Mouse (Mus musculus) kidney, embryonic 15.5 days (tissue): ENCODE measurements around the gene Tnr. TPM values are rescaled to one million over a fixed set of nuclear protein-coding genes. Genes with fewer than 3 reads are reported as not detected.

ENCODE experiments used
- ATAC-seq: fragments of 200-750 bp; cut with Nextera tagmentation; replicated peaks from 2 replicates; pipeline ENCODE4 v1.8.0; 2017; ENCODE audit warnings: moderate TSS enrichment; ENCODE audit not compliant: low FRiP score
- H3K27ac ChIP-seq: fragments of 300-500 bp; sonication (generic); 2 replicates; pipeline ENCODE4 v1.5.1; 2015; ENCODE audit warnings: mild to moderate bottlenecking, inconsistent platforms
- H3K27me3 ChIP-seq: fragments of 300-500 bp; sonication (generic); 2 replicates; pipeline ENCODE4 v1.6.1; 2015; ENCODE audit warnings: inconsistent platforms
- H3K36me3 ChIP-seq: fragments of 300-500 bp; sonication (generic); 2 replicates; pipeline ENCODE4 v1.6.1; 2015; ENCODE audit warnings: inconsistent platforms
- H3K4me1 ChIP-seq: fragments of 300-500 bp; sonication (generic); 2 replicates; pipeline ENCODE4 v1.6.1; 2015; ENCODE audit warnings: inconsistent platforms
- H3K4me2 ChIP-seq: fragments of 300-500 bp; sonication (generic); 2 replicates; pipeline ENCODE4 v1.6.1; 2015; ENCODE audit warnings: moderate library complexity, mild to moderate bottlenecking, inconsistent platforms
- H3K4me3 ChIP-seq: fragments of 300-500 bp; sonication (generic); replicated peaks from 2 replicates; pipeline ENCODE4 v1.5.1; 2015; ENCODE audit warnings: mild to moderate bottlenecking, inconsistent platforms
- H3K9ac ChIP-seq: fragments of 300-500 bp; sonication (generic); 2 replicates; pipeline ENCODE4 v1.6.1; 2015; ENCODE audit warnings: mild to moderate bottlenecking, inconsistent platforms
- H3K9me3 ChIP-seq: fragments of 300-500 bp; sonication (generic); replicated peaks from 2 replicates; pipeline ENCODE4 v1.6.1; 2016; ENCODE audit warnings: inconsistent platforms
- WGBS: fragments of 180-500 bp; shearing (Covaris S2); methylation state at CpG from one replicate; pipeline ENCODE4 v1.1.7; 2015; ENCODE audit warnings: mixed read lengths; 5-methylcytosine and 5-hydroxymethylcytosine counted together
- polyA plus RNA-seq: library from polyadenylated mRNA; unstranded; fragments of >200 nt; fragmentation: Nextera tagmentation; extraction: Ambion mirVana; gene quantifications from 2 replicates; pipeline ENCODE4 v1.2.1, GENCODE M21; 2015

The Tnr gene
- polyA plus RNA-seq, 1 experiment from 2014 or later, result not detected

DNA sequence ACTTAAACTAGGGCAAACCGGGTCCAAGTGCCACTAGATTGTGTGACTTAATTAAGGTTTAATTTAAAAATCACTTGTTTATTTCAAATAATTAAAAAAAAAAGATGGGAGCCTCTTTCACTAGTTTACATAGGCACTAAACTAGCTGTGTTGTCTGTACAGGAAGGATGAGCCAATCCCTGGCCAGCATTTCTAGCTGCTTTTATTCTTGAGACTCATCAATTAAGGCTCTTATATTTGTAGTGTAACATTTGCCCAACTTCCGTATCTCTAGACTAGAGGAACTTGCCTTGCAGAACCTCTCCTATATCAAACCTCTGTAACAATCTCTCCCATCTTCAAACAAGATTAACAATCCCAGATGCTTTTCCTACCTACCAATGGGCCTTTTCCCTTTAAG is 47.3 kb downstream of the Tnr start:
- Histone ChIP-seq H3K4me2 (no peak overlapping the region), H3K4me1 (0 out of 2 replicates have a peak, but pooled peaks cover 4% of the 10 kb centered on the region), H3K9ac (no peak overlapping the region), H3K27me3 (no peaks in the 10 kb centered on the region), H3K4me3 (no peak overlapping the region), H3K27ac (no peak overlapping the region), H3K9me3 (no peaks in the 10 kb centered on the region), H3K36me3 (no peaks in the 10 kb centered on the region)
- ATAC-seq, result no peak
- 71% methylated on average over 2 of the region's 2 CpGs for WGBS

DNA sequence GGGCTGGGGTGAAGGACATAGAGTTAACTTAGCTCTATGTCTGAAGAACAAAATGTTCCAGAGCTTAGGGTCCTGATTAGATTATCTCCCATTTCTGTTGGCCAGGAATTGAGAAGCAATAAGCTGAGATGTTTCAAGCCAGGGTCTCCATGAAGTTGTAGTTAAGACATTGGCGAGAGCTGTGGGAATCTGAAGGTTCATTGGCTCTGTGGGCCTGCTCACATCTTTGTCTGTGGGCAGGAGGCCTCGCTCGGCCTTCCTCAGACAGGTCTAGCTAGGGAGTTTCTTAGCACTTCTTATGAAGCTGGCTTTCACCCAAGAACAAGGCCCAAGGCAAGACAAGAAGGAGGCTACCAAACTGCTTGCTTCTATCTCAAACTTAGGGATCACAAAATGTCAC is 48.4 kb downstream of the Tnr start:
- Histone ChIP-seq H3K4me3 (no peak overlapping the region), H3K9ac (no peak overlapping the region), H3K36me3 (no peaks in the 10 kb centered on the region), H3K27me3 (no peaks in the 10 kb centered on the region), H3K27ac (no peak overlapping the region), H3K4me2 (no peak overlapping the region), H3K9me3 (no peaks in the 10 kb centered on the region), H3K4me1 (0 out of 2 replicates have a peak, but pooled peaks cover 3% of the 10 kb centered on the region)
- WGBS, result 95% methylated on average over 3 of the region's 3 CpGs
- no peak for ATAC-seq

DNA sequence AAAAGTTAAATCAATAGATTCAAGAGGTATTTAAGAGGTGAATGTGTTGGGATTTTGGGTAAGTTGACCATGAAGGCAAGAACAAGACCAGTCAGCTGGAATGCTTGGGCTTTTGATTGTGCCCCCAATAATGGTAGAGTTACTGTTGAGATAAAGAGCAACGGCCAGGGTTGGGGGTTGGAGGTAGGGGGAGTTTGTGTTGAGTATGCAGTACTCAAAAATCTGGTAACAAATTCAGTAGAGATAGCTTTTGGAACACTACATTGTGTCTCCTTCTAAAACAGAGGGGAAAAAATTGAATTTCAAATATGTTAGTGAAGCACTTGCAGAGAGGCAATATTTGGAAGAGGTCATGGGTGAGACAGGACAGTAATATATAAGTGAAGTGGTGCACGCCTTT is 49.5 kb downstream of the Tnr start:
- H3K36me3 ChIP-seq, result no peaks in the 10 kb centered on the region
- H3K4me1 ChIP-seq, result no peaks in the 10 kb centered on the region
- 80% methylated on average over 2 of the region's 2 CpGs for WGBS
- no peak for ATAC-seq
- no peaks in the 10 kb centered on the region for H3K27me3 ChIP-seq
- H3K4me3 ChIP-seq, result no peak overlapping the region
- no peak overlapping the region for H3K27ac ChIP-seq
- no peak overlapping the region for H3K4me2 ChIP-seq
- H3K9ac ChIP-seq, result no peak overlapping the region
- H3K9me3 ChIP-seq, result no peaks in the 10 kb centered on the region

DNA sequence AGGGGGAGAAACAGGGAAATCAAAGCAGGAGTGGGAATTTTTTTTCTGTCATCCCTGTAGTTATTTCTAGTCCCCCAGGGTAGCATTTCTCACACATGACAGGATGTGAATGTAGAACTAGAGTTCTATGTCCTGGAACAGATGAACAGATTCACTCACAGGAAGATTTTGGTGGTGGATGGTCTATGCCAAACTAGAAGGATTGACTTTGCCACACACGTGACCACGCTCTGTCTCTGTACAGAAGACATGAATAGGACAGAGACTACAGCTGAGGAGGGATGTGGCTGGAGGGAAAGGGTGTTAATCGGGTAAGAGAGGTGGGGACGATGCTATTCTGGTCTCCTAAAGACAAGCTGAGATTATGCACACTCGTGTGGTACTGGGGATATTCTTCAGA is 51.1 kb downstream of the Tnr start:
- Histone ChIP-seq H3K27ac (no peak overlapping the region), H3K27me3 (no peaks in the 10 kb centered on the region), H3K36me3 (no peaks in the 10 kb centered on the region), H3K4me2 (no peak overlapping the region), H3K4me3 (no peak overlapping the region), H3K9ac (no peak overlapping the region), H3K9me3 (no peaks in the 10 kb centered on the region), H3K4me1 (no peaks in the 10 kb centered on the region)
- ATAC-seq, result no peak
- 83% methylated on average over 5 of the region's 5 CpGs for WGBS

DNA sequence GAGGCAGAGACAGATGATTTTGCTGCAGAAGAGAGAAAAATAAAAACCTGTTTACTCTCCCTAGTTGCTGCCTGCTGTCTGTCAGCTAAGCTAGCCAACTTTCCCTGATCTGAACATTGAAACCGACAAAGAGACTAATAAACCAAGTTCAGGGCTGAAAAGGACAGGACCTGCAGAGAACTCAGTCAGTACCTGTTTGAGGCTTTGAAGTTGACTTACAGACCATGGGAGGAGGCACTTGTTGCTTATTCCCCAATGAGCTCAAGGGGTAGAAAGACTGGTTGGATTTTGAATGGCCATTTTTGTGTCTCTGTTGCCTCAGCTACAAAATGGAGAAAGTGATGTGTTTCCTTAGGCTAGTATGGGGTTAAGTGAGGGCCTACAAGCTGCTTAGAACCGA is 52.7 kb downstream of the Tnr start:
- no peak overlapping the region for H3K27ac ChIP-seq
- H3K4me1 ChIP-seq, result peaks cover 6% of the 10 kb centered on the region; the same call in 1 of the 2 replicates
- no peak overlapping the region for H3K9ac ChIP-seq
- no peak for ATAC-seq
- H3K4me3 ChIP-seq, result no peak overlapping the region
- no peaks in the 10 kb centered on the region for H3K27me3 ChIP-seq
- no peaks in the 10 kb centered on the region for H3K36me3 ChIP-seq
- 57% methylated on average over 2 of the region's 2 CpGs for WGBS
- no peaks in the 10 kb centered on the region for H3K9me3 ChIP-seq
- H3K4me2 ChIP-seq, result no peak overlapping the region

DNA sequence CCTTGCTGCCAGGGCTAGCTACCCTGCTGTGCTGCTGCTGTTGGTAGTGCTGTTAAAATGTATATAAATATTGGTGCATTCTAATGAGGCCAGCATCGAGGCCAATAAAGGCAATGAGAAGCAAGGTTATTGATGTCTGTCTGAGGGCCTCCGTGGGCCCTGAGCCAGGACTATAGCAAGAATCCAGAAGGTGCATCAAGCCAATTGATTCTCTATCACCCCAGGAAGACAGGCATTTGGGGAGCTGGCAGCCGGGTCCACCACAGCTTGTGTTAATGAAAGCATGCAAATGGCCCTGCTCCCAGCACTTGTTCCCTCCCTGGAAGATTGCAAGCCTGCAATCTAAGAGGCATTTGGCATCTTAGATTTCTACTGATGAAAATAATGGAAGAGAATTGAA is 54.8 kb downstream of the Tnr start:
- no peak for ATAC-seq
- Histone ChIP-seq H3K9ac (no peak overlapping the region), H3K4me2 (no peak overlapping the region), H3K27ac (no peak overlapping the region), H3K4me1 (peaks cover 6% of the 10 kb centered on the region; the same call in 1 of the 2 replicates), H3K36me3 (no peaks in the 10 kb centered on the region), H3K27me3 (no peaks in the 10 kb centered on the region), H3K9me3 (no peaks in the 10 kb centered on the region), H3K4me3 (no peak overlapping the region)
- 42% methylated on average over 3 of the region's 3 CpGs for WGBS

DNA sequence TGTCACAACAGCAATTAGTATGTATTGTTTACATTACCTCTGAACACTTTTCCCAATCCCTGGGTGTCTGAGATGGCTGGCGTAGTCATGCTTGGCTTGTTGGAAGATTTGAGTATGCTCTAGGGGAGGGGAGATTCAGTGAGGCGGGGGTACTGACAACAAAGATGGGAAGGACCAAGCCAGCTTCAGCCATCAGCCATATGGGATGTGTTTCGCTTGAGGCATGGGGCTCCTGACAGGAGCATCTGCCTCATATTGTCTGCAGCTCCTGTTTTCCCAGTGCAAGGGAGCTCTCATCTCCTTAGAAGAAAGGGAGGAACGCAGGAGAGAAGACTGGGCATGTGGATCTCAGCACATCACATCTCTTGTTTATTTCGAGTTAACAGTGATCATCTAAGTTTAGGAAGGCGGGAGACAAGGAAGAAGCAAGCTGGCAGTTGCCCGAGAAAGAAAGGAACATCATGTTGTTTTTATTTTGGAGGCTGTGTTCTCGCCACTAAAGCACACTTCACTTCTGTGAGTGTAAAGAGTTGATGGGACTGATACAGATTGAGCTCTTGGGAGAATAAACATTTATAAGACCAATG is 56.9 kb downstream of the Tnr start:
- Histone ChIP-seq H3K4me3 (no peak overlapping the region), H3K36me3 (no peaks in the 10 kb centered on the region), H3K27me3 (no peaks in the 10 kb centered on the region), H3K9ac (no peak overlapping the region), H3K9me3 (no peaks in the 10 kb centered on the region), H3K4me1 (peaks cover 6% of the 10 kb centered on the region; the same call in 1 of the 2 replicates), H3K4me2 (no peak overlapping the region), H3K27ac (no peak overlapping the region)
- 53% methylated on average over 8 of the region's 8 CpGs for WGBS
- no peak for ATAC-seq

DNA sequence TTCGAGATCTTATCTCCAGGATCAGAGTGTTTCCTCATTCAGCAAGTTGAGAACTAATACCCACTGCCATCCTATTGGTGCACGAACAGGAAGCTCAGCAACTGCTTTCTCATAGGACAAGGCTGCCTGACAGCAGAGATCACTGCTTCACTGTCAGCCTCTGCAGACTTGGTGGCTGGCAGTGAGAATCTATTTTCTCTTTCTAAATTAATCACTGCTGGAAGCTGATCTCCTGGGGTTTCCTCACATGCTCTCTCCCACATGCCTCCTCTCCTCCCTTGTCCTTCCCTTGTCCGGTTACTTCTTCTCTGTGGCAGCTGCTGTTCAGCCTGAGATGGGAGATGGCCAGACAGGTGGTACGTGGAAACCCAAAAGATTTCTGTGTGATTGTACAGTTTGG is 60.3 kb downstream of the Tnr start:
- Histone ChIP-seq H3K27me3 (no peaks in the 10 kb centered on the region), H3K4me3 (no peak overlapping the region), H3K9me3 (no peaks in the 10 kb centered on the region), H3K9ac (no peak overlapping the region), H3K27ac (no peak overlapping the region), H3K4me1 (peaks cover 6% of the 10 kb centered on the region; the same call in 1 of the 2 replicates), H3K36me3 (no peaks in the 10 kb centered on the region), H3K4me2 (no peak overlapping the region)
- 57% methylated on average over 4 of the region's 4 CpGs for WGBS
- ATAC-seq, result no peak

DNA sequence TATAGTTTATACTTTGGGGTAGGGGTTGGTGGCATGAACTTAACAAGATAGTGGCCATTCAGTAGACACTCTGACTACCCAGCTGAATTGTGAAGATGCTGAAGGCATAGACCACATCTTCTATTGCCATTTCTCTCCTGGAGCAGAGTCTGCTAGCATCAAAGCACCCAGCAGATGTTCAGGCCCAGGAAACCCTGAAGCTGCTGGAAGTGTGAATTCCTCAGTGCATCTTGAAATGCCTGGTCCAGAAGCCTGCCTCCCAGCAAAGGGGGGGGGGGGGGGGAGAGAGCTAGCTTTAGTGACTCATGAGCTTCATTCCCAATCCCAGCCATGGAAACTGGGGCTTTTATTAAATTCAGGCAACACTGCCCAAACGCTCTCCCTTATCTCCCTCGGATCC is 65.2 kb downstream of the Tnr start:
- ATAC-seq, result no peak
- Histone ChIP-seq H3K27ac (no peak overlapping the region), H3K9ac (no peak overlapping the region), H3K9me3 (no peaks in the 10 kb centered on the region), H3K4me2 (no peak overlapping the region), H3K4me3 (no peak overlapping the region), H3K36me3 (no peaks in the 10 kb centered on the region), H3K4me1 (no peaks in the 10 kb centered on the region), H3K27me3 (no peaks in the 10 kb centered on the region)
- WGBS, result 84% methylated on average over 2 of the region's 2 CpGs

DNA sequence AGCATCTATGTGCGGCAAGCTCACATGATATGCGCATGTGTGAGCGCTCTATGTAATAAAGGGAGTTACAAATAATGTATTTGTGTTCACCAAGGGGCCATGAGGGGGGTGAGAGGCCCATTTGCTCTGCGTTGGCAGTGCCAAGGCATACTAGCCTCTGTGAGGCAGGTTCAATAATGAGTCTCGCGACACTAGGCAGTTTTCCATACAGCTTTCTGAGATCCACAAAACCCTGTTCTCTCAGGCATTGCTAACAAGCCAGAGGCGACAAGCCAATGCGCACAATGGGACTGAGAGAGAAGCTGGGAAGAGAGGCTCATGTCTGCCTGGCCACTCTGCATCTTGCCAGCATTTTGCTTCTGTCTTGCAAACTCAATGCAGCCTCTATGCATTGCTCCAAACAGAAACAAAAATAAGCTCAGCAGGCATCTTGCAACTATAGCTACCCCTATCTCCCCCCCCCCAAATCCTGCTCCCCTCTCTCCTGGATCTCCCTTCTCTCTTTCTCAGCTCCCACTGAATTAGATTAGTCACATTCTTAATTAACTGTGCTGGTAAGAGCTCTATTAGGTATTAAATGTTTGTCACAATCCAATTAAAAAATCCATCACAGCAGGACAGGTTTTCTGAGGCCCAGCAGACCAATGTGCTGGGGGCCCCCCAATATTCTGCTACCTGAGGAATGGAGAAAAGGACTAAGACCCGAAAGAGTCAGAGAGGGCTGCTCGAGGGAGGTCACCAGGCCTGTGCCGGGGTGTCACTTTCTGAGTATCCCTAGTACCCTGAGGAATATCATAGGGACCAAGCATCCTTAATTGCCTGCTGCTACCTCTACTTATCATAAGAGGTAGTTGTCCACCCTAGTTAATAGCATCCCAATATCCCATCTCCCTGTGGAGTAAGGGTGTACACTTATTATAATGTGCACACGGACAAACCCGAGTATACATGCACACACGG is 70.8 kb downstream of the Tnr start:
- Histone ChIP-seq H3K4me3 (no peak overlapping the region), H3K4me1 (no peaks in the 10 kb centered on the region), H3K4me2 (no peak overlapping the region), H3K9me3 (no peaks in the 10 kb centered on the region), H3K27ac (no peak overlapping the region), H3K36me3 (no peaks in the 10 kb centered on the region), H3K27me3 (no peaks in the 10 kb centered on the region), H3K9ac (no peak overlapping the region)
- 88% methylated on average over 14 of the region's 14 CpGs for WGBS
- ATAC-seq, result no peak

DNA sequence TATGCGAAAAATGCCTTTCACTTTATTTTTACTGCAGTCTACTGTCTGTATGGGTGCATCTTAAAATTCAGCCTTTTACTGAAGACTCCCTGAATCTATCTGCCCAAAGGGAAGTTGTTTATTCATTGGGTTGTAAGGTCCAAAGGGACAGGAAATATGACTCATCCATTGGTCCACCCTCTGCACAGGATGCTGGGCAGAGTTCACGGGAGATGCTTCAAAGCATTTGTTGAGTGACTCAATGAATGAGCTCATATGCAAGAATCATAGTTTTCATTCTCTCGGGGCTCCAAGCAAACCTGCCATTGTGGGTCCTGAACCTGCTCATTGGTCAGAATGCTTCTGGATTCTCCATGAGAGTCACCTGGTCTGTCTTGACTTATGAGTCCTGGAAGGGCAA is 72.2 kb downstream of the Tnr start:
- no peaks in the 10 kb centered on the region for H3K9me3 ChIP-seq
- no peaks in the 10 kb centered on the region for H3K4me1 ChIP-seq
- H3K4me2 ChIP-seq, result no peak overlapping the region
- no peak for ATAC-seq
- no peaks in the 10 kb centered on the region for H3K27me3 ChIP-seq
- no peak overlapping the region for H3K27ac ChIP-seq
- no peak overlapping the region for H3K4me3 ChIP-seq
- WGBS, result 76% methylated on average over 3 of the region's 3 CpGs
- H3K36me3 ChIP-seq, result no peaks in the 10 kb centered on the region
- no peak overlapping the region for H3K9ac ChIP-seq

DNA sequence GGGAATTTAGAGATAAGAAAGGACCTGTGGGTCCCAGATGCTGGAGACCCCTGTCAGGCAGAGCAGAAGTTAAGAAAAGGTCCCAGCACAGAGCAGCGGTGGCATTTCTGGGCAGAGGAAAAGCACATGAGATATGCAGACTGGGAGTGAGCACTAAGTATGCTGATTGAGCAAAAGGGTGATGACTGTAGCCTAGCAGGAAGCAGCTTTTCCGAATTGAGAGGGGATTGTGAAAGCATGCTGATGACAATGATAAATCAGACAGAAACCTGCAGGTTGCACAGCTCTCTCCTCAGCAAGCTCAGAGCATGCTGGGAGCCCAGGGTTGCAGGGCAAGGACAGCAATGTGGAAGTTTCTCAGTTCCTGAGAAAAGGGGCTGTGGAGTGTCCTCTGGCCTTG is 73.1 kb downstream of the Tnr start:
- 38% methylated on average over 2 of the region's 2 CpGs for WGBS
- no peaks in the 10 kb centered on the region for H3K27me3 ChIP-seq

More for the DNA sequence above, 73.1 kb downstream of the Tnr start:
- no peak overlapping the region for H3K9ac ChIP-seq
- H3K4me2 ChIP-seq, result no peak overlapping the region
- no peak overlapping the region for H3K4me3 ChIP-seq
- H3K4me1 ChIP-seq, result no peaks in the 10 kb centered on the region
- H3K27ac ChIP-seq, result no peak overlapping the region
- H3K36me3 ChIP-seq, result no peaks in the 10 kb centered on the region
- no peak for ATAC-seq
- no peaks in the 10 kb centered on the region for H3K9me3 ChIP-seq
